Mouse (Mus musculus) layer of hippocampus, adult 8-10 months (tissue): ENCODE data around the gene Scp2. TPM values are rescaled to one million over a fixed set of nuclear protein-coding genes. Genes with fewer than 3 reads are reported as not detected.
A peak's percentile ranks its signal among the peaks of the same experiment; 100 is the strongest.

Experiments
- DNase-seq, 2 experiments: peaks; one replicate each; pipeline ENCODE4 v3.0.0; 2022; ENCODE audit warnings: low spot score in 2 of 2
- microRNA-seq, 2 experiments: library from miRNA; unstranded; fragments of <30 nt; microRNA quantifications; one replicate each; pipeline ENCODE4 v1.2.0; 2022
- total RNA-seq, 4 experiments: library from RNA; stranded (reverse); gene quantifications; 2 replicates each; pipeline ENCODE4 v1.2.4; 2022

Scp2 gene
- total RNA-seq, 4 experiments from 2014 or later = 97.6 to 108 (median 103) TPM

GRCm38 (mm10) chr4:108018961-108019921, 125.6 kb downstream of the Scp2 start:
- DNase-seq = peak in 1 of 2 experiments; percentile 53

DNA sequence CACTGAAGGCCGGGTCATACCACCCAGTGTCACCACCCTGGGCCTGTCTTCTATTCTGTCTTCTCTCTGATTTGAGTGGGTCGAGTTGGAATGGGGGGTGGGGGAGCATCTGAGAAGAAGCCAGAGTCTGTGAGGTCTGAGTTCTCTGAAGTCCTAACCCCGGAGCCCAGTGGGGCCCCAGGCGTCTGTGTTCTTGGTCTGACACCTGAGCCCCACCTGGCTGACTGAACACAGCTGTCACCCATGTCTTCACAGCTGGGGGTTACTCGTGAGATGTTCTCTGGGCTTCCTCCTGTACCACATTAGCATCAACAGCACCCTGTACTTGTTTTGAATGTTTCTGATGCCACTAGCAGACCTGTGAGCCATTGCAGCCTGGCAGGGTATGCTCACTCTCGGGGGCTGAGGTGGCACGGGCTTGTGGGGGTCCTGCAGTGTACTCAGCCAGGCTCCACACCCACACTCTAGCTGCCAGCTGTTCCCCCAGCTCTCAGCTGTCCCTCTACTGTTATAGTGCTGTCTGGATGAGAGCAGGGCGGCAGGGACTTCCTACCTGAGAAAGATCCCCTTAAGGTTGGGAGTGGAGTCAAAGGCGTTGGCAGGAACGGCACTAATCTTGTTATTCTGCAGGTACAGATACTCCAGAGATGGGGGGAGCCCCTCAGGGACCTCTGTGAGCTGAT, 126.4 kb downstream of the Scp2 start:
- no peak for DNase-seq

- no peak for DNase-seq
Observed at GRCm38 (mm10) chr4:108017839-108018238, 127.0 kb downstream of the Scp2 start.

- no peak for DNase-seq
Observed at GRCm38 (mm10) chr4:108016321-108016720, 128.5 kb downstream of the Scp2 start.

DNA sequence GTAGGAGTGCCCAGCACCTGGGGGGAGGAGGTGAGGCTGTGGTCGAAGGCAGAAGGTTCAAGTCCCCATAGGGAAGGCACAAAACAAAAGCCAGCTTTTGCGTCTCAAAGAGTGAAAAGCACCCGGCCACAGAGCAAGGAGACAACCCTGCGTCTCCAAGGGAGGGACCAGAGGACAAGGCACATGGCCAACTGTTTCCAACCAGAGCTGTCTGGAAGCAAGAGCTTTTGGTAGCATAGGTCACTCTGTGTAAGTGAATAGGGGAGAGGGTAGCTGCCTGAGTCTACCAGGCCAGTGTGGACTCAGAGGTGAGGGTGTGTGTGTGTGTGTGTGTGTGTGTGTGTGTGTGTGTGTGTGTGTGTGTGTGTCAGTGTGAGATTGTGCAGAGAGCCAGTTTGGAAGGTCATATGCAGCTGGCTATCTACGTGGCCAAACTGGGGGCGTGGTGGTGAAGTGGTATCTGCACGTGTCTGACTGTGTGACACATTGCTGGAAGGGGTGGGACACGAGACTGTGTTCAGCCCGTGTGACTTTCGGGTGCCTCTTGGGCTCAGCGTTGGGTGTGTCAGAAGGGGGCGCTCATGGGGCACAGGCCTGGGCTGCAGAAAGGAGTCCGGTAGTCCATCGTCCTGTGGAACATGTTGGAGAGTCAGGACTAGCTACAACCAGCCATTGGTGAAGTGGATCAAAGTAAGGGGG, 129.6 kb downstream of the Scp2 start:
- no peak for DNase-seq

- no peak for DNase-seq
Observed at GRCm38 (mm10) chr4:108014466-108014865, 130.3 kb downstream of the Scp2 start.

DNA sequence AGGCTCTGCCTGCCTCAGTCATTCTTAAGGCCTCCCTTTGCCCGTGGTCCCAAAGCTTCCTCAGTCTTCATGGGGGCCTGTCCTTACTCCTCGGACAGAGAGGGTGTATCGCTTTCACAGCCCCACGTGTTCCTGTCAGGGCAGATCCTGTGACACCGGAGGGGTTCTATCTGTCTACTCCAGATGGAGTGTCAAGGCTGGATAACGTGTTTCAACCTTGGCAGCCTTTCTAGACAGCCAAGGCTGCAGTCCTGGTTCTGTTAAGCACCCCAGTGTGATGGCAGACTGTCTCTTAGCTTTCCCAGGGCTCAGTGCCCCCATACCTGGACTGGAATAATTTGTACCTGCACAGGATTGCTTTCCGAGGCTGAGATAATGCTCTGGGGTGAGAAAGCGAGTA, 136.3 kb downstream of the Scp2 start:
- DNase-seq = no peak

GRCm38 (mm10) chr4:108007532-108008103, 137.2 kb downstream of the Scp2 start:
- DNase-seq = no peak

GRCm38 (mm10) chr4:108005328-108005727, 139.5 kb downstream of the Scp2 start:
- no peak for DNase-seq

DNA sequence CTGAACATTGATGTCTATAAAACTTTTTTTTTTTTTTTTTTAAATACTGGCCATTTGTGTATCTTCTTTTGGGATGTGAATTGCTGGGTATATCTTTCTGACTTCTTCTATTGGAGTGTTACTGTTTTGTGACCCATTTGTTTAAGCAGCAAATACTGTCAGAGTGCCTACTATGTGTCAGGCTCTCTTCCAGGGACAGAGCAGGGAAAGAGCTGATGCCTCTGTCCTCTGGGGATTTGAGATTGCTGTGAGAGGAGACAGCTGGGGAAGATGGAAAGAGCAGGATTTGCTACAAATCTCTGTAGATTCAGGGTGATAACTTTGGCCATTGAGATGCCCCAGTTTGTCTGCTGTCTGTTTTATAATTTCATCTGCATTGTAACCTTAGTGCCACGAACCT, 145.4 kb downstream of the Scp2 start:
- DNase-seq = no peak

DNA sequence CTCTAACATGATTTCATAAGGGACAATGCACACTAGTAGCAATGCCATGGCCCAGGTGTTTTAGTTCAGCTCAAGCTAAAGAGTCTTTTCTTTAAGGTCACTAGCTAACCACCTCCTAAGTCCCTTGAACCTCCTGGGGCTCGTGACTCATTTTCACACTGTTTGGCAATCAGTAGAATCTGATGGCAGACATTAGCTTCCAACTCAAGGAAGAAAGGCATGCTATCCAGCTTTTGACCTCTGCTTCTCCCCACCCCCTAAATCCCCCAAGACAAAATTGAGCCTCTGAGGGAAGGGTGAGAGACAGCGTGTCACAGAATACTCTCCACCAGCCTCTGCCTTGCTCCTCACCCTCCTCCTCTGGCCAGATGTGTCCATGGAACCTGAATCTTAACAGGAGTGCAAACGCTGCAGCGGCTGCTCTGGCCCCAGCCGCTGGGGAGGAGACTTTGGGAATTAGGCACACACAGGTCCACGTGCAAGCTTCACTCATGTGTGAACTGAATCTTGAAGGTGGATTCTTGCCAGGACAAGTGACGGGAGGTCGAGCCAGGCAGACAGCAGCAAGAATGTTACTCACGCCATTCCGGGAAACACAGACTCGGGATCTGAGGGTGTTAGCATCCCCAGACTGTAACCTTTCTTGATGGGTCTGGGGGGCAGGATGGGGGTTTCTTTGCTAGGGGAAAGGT, 146.0 kb downstream of the Scp2 start:
- DNase-seq = no peak

DNA sequence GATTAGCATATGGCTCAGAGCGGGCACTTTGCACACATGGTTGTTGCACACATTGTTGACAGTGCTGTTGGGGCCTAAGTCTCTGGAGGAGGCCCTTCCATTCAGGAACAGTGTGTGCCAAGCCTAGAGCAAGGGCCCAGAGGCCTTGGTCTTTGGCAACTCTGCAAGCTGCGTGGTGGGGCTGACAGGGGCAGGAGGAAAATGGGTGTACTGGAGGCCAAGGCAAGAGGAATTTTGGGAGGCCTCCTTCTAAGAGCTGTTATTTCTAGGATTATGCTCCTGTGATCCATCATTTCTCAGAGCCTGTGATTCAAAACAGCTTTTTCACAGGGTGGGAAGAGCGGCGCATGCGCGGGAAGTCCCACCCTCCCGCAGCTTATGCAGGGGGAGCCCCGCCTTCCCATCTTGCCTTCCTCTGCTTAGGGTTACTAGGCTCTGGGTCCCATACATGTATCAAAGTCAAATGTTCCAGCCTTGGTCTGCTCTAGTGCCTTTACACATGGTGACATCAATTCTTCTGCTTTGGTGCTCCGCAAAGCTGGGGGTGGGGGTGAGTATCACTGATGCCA, 148.3 kb downstream of the Scp2 start:
- DNase-seq = no peak

GRCm38 (mm10) chr4:107995727-107996126, 149.1 kb downstream of the Scp2 start:
- DNase-seq = no peak

- no peak for DNase-seq
Observed at GRCm38 (mm10) chr4:107995011-107995410, 149.8 kb downstream of the Scp2 start.

Small RNAs within 50 kb of the gene (microRNA-seq; reads per million reads assigned to microRNA genes)
- 0 reads per million in 2 experiments for gene Mir6397

Other genes with a start within 250 kb of the Scp2 start
- gene Cpt2, start 221.4 kb downstream of the Scp2 start, total RNA-seq = 1 to 10 TPM; 7.5 to 8.4 (median 7.9) TPM
- under 1 TPM in 2 of 4 experiments, not detected in 2; 0.17 to 0.20 TPM for gene Slc1a7, start 176.7 kb downstream of the Scp2 start, total RNA-seq
- gene Podn, start 48.6 kb downstream of the Scp2 start, total RNA-seq = 10 to 100 TPM in 2 of 4 experiments, 1 to 10 TPM in 2; 7.6 to 14.2 (median 10.4) TPM
- gene Echdc2, start 20.4 kb upstream of the Scp2 start, total RNA-seq = 10 to 100 TPM; 15.3 to 18.7 (median 17.9) TPM
- gene Zyg11a, start 73.0 kb upstream of the Scp2 start, total RNA-seq = not detected
- gene Zyg11b, start 156.1 kb upstream of the Scp2 start, total RNA-seq = 100 to 1,000 TPM in 2 of 4 experiments, 10 to 100 TPM in 2; 93.5 to 109 (median 99.6) TPM
- 10 to 100 TPM; 20.9 to 29.8 (median 24.8) TPM for gene Coa7, start 183.1 kb upstream of the Scp2 start, total RNA-seq
- not detected for gene Shisal2a, start 238.4 kb upstream of the Scp2 start, total RNA-seq